Mouse (Mus musculus) urinary bladder, postnatal 0 days (tissue): ENCODE results near the gene Gprc5d. TPM values are rescaled to one million over a fixed set of nuclear protein-coding genes. Genes with fewer than 3 reads are reported as not detected.

Experiments
- polyA plus RNA-seq: library from polyadenylated mRNA; unstranded; fragments of >200 nt; fragmentation: Nextera tagmentation; extraction: Ambion mirVana; gene quantifications from 2 replicates; pipeline ENCODE4 v1.2.1, GENCODE M21; 2015

The Gprc5d gene
- 0.12 TPM in 1 of 2 replicates, not detected in the other for polyA plus RNA-seq

DNA sequence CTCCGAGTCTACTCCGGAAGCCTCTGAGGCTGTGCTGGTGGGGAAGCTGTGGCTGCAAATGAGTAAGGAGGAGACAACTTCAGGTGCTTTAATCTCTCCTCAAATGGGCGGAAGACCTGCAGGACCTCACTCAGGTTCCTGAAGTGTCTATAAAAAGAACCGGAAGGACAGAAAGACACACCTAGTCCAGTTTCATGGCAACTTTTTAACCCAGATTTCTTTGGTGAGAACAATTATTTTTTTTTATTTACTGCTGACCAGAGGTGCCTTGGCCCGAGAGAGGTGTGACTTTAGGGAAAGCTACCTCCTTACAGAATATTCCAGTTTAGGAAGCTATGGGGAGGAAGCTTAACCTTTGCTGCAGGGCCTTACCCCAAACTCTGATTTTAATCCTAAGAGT, at the start of gene Gprc5d:
Gene Gprc5d, minus strand, starts transcription at position 101 of the 400 bp plus-strand sequence.

DNA sequence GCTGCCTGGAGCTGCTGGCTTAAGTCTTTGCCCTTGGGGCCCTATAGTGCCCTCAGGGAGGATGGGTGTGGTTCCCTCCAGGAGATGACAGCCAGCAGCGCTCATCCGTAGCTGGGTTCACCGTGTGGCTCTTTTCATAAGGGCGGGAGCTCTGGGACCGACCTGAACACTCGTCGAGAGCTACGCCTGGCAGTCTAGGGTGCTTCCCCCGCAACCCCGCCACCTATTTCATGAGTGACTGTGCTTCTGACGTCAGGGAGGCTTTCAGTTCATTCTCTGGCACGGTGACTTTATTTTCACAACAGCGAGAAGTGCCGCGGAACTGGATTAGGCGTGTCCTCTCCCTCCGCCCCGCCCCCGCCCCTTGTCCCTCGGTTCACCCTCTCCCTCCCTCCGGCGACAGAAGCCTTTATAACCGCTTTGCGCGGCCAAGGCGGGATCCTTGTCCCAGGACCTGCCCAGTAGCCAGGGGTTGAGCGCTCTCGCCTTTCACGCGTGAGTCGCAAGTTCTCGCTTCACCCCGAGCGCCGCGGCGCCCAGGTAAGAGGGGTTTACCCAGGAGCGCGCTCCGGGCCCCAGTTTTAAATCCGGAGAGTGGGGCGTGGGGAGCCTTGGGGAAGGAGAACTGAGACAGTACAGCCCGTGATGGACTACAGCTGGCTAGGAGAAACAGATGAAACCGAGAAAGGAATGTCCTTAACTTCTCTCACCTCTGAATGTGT, 52.7 kb downstream of the Gprc5d start, which contains the start of gene Gprc5a:
Gene Gprc5a, plus strand, starts transcription at position 416 of the 722 bp plus-strand sequence.

Other genes starting within 250 kb of the Gprc5d start
- 7.8 and 7.9 TPM in 2 replicates for gene Gpr19, start 219.7 kb downstream of the Gprc5d start, polyA plus RNA-seq
- gene Cdkn1b, start 197.9 kb downstream of the Gprc5d start, polyA plus RNA-seq: 16.3 and 17.8 TPM in 2 replicates
- 1.3 and 2.0 TPM in 2 replicates for gene Apold1, start 136.6 kb downstream of the Gprc5d start, polyA plus RNA-seq
- 52.1 and 58.5 TPM in 2 replicates for gene Ddx47, start 106.7 kb downstream of the Gprc5d start, polyA plus RNA-seq
- 14.7 and 16.3 TPM in 2 replicates for gene Gprc5a, start 52.6 kb downstream of the Gprc5d start, polyA plus RNA-seq
- 3.9 and 4.3 TPM in 2 replicates for gene Fam234b, start 79.7 kb upstream of the Gprc5d start, polyA plus RNA-seq
- gene Hebp1, start 79.7 kb upstream of the Gprc5d start, polyA plus RNA-seq: 17.8 and 21.6 TPM in 2 replicates
- 0.39 and 0.53 TPM in 2 replicates for gene Gsg1, start 136.1 kb upstream of the Gprc5d start, polyA plus RNA-seq
- 1.1 and 1.7 TPM in 2 replicates for gene Pbp2, start 192.1 kb upstream of the Gprc5d start, polyA plus RNA-seq
- gene Emp1, start 244.3 kb upstream of the Gprc5d start, polyA plus RNA-seq: 98.7 and 115 TPM in 2 replicates